Mouse (Mus musculus): ENCODE measurements around the gene Ciao1. TPM values are rescaled to one million over a fixed set of nuclear protein-coding genes. Genes with fewer than 3 reads are reported as not detected.

Ciao1 gene
- polyA plus RNA-seq, 1 experiment from 2014 or later, result 63.1 TPM

DNA sequence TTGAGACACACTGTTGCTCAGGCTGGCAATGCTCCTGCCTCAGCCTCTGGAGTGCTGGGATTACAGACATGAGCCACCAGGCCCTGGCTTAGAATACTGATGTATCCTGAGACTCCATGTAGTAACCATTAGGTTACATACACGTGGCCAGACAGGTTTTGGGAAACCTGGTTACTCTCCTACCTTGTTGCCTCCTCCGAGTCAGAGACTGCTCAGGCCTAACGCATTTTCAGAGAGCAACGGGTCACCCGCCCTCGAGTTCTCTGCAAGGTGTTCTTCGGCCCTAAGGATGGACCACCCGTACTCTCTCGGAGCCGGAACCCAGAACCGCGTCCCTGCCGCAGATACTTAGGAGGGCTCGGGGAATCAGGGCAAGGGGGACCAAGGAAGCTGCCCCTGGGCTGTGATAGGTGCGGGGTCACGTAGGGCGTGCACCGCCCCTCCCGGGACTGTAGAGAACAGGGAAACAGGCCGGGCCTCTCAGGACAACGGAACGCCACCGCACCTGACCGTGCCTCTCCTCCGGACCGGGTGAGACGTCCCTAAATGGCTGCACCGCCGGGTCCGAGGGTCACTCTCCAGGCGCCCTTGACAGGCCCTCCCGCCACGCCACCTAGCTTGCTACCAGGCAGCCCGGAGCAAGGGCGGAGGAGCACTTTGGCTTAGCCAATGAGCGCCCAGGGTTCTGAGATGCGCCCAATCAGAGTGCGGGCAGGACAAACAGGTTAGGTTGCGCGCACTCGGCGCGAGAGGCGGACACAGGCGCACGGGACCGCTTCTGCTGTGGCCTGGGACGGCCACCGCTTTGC is 22.1 kb upstream of the Ciao1 start, which contains the start of gene Stard7:
Gene Stard7 (plus strand): TSS at position 728 of the 809 bp plus-strand sequence.
- ATAC-seq (ENCODE audit: insufficient number of reproducible peaks, insufficient read depth, low FRiP score, low TSS enrichment, low read depth), result peak; percentile 98
- H3K4me2 ChIP-seq, result peak within 1 kb of the TSS; percentile 69
- peak within 1 kb of the TSS; percentile 94 for H3K4me3 ChIP-seq
- H3K9ac ChIP-seq, result peak within 1 kb of the TSS; percentile 90
- H3K36me3 ChIP-seq, result peaks cover 6% of the 10 kb centered on the region
- H3K27me3 ChIP-seq, result no peaks in the 10 kb centered on the region
- peaks cover 10% of the 10 kb centered on the region for H3K4me1 ChIP-seq
- WGBS, result under 1% methylated on average over 49 of the region's 49 CpGs
- H3K27ac ChIP-seq, result peak within 1 kb of the TSS; percentile 92
- H3K9me3 ChIP-seq, result no peaks in the 10 kb centered on the region

DNA sequence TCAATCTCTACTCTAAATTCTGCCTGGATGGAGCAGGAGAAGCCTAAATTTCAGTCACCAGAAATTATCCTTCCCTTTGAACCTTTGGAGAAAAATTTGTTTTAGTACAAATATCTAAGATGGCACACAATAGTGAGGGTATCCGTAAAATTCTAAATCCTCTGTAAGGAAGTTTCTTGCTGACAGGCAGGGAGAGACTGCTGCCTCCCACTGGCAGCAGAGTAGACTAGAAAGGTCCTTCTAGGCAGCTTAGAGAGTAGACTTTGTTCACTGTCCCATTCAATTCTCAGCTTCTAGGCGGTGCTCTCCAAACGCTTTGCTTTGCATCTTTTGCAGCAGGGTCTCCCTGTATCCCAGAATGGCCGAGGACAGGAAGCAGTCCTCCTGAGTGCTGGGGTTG is 20.2 kb upstream of the Ciao1 start:
- Histone ChIP-seq H3K27me3 (no peaks in the 10 kb centered on the region), H3K9me3 (no peaks in the 10 kb centered on the region), H3K4me3 (no peak overlapping the region), H3K27ac (no peak overlapping the region), H3K9ac (no peak overlapping the region), H3K36me3 (peaks cover 5% of the 10 kb centered on the region), H3K4me1 (peaks cover 7% of the 10 kb centered on the region), H3K4me2 (no peak overlapping the region)
- ATAC-seq (ENCODE audit: insufficient number of reproducible peaks, insufficient read depth, low FRiP score, low TSS enrichment, low read depth), result no peak
- WGBS, result 42% methylated on average over 4 of the region's 4 CpGs

- Histone ChIP-seq H3K9me3 (no peaks in the 10 kb centered on the region), H3K4me1 (no peaks in the 10 kb centered on the region), H3K4me3 (no peak overlapping the region), H3K27me3 (no peaks in the 10 kb centered on the region), H3K9ac (no peak overlapping the region), H3K4me2 (no peak overlapping the region), H3K36me3 (peaks cover 27% of the 10 kb centered on the region), H3K27ac (no peak overlapping the region)
- no peak for ATAC-seq (ENCODE audit: insufficient number of reproducible peaks, insufficient read depth, low FRiP score, low TSS enrichment, low read depth)
Measured at GRCm38 (mm10) chr2:127262480-127262879, 14.9 kb upstream of the Ciao1 start.

- 89% methylated on average over 5 of the region's 5 CpGs for WGBS
- H3K4me1 ChIP-seq, result no peaks in the 10 kb centered on the region
- H3K27me3 ChIP-seq, result no peaks in the 10 kb centered on the region
- peaks cover 47% of the 10 kb centered on the region for H3K36me3 ChIP-seq
- no peaks in the 10 kb centered on the region for H3K9me3 ChIP-seq
- H3K9ac ChIP-seq, result no peak overlapping the region
- H3K4me2 ChIP-seq, result no peak overlapping the region
- ATAC-seq (ENCODE audit: insufficient number of reproducible peaks, insufficient read depth, low FRiP score, low TSS enrichment, low read depth), result no peak
- H3K4me3 ChIP-seq, result no peak overlapping the region
- H3K27ac ChIP-seq, result no peak overlapping the region
Measured at GRCm38 (mm10) chr2:127259340-127259739, 11.7 kb upstream of the Ciao1 start.

DNA sequence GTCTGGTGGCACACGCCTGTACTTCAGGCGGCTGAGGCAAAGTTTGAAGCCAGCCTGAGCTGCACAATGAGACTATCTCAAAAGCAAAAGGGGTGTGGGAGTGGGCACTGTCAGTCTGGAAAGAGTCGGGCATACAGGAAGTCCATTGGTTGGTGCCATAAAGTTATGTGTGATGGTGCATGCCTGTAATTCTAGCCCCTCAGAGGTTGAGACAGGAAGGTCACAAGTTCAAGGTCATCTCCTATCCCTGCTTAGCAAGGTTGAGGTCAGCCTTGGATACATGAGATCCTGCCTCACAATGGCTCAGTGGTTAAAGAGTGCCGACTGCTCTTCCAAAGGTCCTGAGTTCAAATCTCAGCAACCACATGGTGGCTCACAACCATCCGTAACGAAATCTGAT is 7.7 kb upstream of the Ciao1 start:
- 82% methylated on average over 6 of the region's 6 CpGs for WGBS
- no peaks in the 10 kb centered on the region for H3K27me3 ChIP-seq
- no peak overlapping the region for H3K4me3 ChIP-seq
- no peak overlapping the region for H3K4me2 ChIP-seq
- no peak for ATAC-seq (ENCODE audit: insufficient number of reproducible peaks, insufficient read depth, low FRiP score, low TSS enrichment, low read depth)
- H3K9me3 ChIP-seq, result no peaks in the 10 kb centered on the region
- H3K4me1 ChIP-seq, result no peaks in the 10 kb centered on the region
- H3K9ac ChIP-seq, result no peak overlapping the region
- H3K36me3 ChIP-seq, result peaks cover 50% of the 10 kb centered on the region
- no peak overlapping the region for H3K27ac ChIP-seq

- no peak overlapping the region for H3K4me3 ChIP-seq
- H3K9ac ChIP-seq, result no peak overlapping the region
- H3K36me3 ChIP-seq, result peaks cover 45% of the 10 kb centered on the region
- WGBS, result 85% methylated on average over 3 of the region's 3 CpGs
- no peaks in the 10 kb centered on the region for H3K9me3 ChIP-seq
- H3K4me1 ChIP-seq, result no peaks in the 10 kb centered on the region
- no peak for ATAC-seq (ENCODE audit: insufficient number of reproducible peaks, insufficient read depth, low FRiP score, low TSS enrichment, low read depth)
- H3K27ac ChIP-seq, result no peak overlapping the region
- no peaks in the 10 kb centered on the region for H3K27me3 ChIP-seq
- no peak overlapping the region for H3K4me2 ChIP-seq
Measured at GRCm38 (mm10) chr2:127254604-127255134, 7.1 kb upstream of the Ciao1 start.

DNA sequence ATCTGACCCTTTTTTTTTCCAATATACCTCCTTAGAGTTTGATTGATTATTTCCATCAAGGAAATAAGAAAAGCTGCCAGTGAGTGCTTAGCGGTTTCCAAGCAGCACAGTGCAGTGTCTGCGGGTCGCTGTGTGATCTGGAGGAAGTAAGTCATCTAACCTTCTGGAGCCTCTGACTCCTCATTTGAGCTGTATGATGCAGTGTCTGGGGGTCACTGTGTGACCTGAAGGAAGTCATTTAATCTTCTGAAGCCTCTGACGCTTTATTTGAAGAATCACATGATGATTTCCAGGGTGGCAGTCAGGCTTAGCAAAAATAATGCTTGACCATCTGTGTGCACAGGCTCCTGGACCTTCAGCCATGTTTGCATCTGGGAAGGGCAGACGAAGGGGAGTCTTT is 5.2 kb upstream of the Ciao1 start:
- peaks cover 12% of the 10 kb centered on the region for H3K4me1 ChIP-seq
- ATAC-seq (ENCODE audit: insufficient number of reproducible peaks, insufficient read depth, low FRiP score, low TSS enrichment, low read depth), result no peak
- peaks cover 26% of the 10 kb centered on the region for H3K36me3 ChIP-seq
- H3K9ac ChIP-seq, result no peak overlapping the region
- H3K4me3 ChIP-seq, result no peak overlapping the region
- no peaks in the 10 kb centered on the region for H3K27me3 ChIP-seq
- no peak overlapping the region for H3K27ac ChIP-seq
- no peaks in the 10 kb centered on the region for H3K9me3 ChIP-seq
- H3K4me2 ChIP-seq, result no peak overlapping the region
- WGBS, result 86% methylated on average over 5 of the region's 5 CpGs

GRCm38 (mm10) chr2:127251880-127252527 is 4.4 kb upstream of the Ciao1 start:
- WGBS, result 63% methylated on average over 3 of the region's 3 CpGs

DNA sequence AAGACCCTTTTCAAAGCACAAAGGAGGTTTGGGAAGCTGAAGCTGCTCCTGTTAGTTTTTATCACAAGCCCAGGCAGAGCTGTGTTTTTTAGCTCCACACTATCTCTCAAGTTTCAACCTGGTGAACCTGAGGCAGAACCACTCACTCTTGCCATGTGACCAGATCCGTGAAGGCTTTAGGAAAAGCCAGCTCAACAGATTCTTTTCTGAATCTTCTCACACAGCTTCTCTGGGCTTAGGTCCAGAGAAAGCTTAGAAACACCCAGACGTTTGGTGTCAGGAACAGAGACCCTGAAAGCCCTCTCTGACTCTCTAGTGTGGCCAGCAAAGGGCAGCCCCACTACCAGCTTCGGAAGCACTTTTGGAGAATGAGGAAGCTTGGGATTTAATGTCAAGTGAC is 3.8 kb upstream of the Ciao1 start:
- H3K36me3 ChIP-seq, result peaks cover 13% of the 10 kb centered on the region
- no peak overlapping the region for H3K27ac ChIP-seq
- H3K4me1 ChIP-seq, result peaks cover 19% of the 10 kb centered on the region
- H3K4me3 ChIP-seq, result no peak overlapping the region
- no peak for ATAC-seq (ENCODE audit: insufficient number of reproducible peaks, insufficient read depth, low FRiP score, low TSS enrichment, low read depth)
- 80% methylated on average over 3 of the region's 3 CpGs for WGBS
- no peaks in the 10 kb centered on the region for H3K27me3 ChIP-seq
- no peak overlapping the region for H3K4me2 ChIP-seq
- H3K9me3 ChIP-seq, result no peaks in the 10 kb centered on the region
- 0 out of 2 replicates have a peak overlapping the region, but pooled peaks have one; percentile 11 for H3K9ac ChIP-seq

More at GRCm38 (mm10) chr2:127251880-127252527, 4.4 kb upstream of the Ciao1 start:
- Histone ChIP-seq H3K36me3 (peaks cover 18% of the 10 kb centered on the region), H3K9me3 (no peaks in the 10 kb centered on the region), H3K4me1 (peaks cover 13% of the 10 kb centered on the region), H3K27ac (no peak overlapping the region), H3K4me2 (no peak overlapping the region), H3K9ac (no peak overlapping the region), H3K4me3 (no peak overlapping the region), H3K27me3 (no peaks in the 10 kb centered on the region)
- no peak for ATAC-seq (ENCODE audit: insufficient number of reproducible peaks, insufficient read depth, low FRiP score, low TSS enrichment, low read depth)

DNA sequence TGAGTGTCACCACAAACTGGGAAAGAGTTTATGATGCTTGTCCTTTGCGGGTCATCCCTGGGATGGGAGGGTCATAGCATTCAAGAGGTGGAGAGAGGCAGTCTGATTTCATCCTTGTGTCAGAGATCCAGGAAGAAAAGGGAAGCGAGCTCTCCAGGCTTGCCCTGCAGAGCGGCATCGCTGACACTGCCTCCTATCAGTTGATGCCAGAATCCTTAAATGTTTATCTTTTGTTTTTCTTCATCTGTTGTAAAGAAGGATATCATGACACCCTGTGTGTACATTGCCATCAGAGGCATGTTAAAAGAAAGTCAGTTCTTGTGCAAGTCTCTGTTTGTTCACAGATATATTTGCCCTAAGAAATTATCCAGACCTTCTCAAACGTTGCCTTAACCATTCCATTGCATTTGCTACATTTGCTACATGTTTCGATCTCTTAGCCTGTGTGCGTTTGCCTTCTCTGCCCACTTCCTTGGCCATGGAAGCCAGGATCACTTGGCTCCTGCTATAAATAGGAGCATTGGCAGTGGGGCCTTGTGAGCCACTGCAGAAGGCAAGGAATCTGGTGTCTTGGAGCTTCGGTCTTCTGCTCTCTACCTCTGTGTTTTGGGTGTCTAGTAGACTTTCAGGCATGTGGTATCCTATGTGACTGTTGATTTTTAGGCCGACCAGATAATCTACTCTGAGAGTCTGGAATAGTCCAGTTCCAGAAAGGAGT is 2.8 kb upstream of the Ciao1 start:
- no peaks in the 10 kb centered on the region for H3K9me3 ChIP-seq
- WGBS, result 93% methylated on average over 9 of the region's 9 CpGs
- H3K27ac ChIP-seq, result no peak overlapping the region
- H3K36me3 ChIP-seq, result peaks cover 13% of the 10 kb centered on the region
- no peak overlapping the region for H3K4me2 ChIP-seq
- no peak overlapping the region for H3K4me3 ChIP-seq
- H3K4me1 ChIP-seq, result peaks cover 20% of the 10 kb centered on the region
- no peak overlapping the region for H3K9ac ChIP-seq
- no peaks in the 10 kb centered on the region for H3K27me3 ChIP-seq
- ATAC-seq (ENCODE audit: insufficient number of reproducible peaks, insufficient read depth, low FRiP score, low TSS enrichment, low read depth), result no peak

DNA sequence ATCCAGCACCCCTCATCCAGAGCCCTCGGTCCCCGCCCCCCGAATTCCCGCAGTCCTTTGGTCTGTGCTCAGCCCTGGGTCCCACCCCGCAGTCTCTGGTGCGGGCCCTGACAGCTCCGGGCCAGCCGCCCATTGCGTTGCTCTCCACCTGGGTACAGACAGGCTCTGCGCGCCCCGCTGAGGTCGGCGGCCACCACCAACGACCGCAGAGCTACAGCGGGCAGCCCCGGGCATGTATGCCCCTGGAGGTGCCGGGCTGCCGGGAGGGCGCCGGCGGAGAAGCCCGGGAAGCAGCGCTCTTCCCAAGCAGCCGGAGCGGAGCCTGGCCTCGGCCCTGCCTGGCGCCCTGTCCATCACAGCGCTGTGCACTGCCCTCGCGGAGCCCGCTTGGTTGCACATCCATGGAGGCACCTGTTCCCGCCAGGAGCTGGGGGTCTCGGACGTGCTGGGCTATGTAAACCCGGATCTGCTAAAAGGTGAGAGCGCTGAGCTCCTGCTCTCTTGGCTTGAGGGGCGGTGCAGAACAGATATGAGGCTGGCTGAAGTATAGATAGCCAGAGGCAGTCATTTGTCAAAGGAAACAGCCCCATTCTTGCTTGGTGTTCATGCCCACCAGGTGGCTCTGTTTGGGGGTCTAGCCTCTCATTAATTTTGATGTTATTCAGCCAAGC is 853 bp upstream of the Ciao1 start:
- peaks cover 20% of the 10 kb centered on the region for H3K4me1 ChIP-seq
- H3K27me3 ChIP-seq, result no peaks in the 10 kb centered on the region
- H3K9ac ChIP-seq, result peak overlapping the region; percentile 89
- peak overlapping the region; percentile 99 for H3K4me2 ChIP-seq
- H3K4me3 ChIP-seq, result peak overlapping the region; percentile 89
- ATAC-seq (ENCODE audit: insufficient number of reproducible peaks, insufficient read depth, low FRiP score, low TSS enrichment, low read depth), result peak; percentile 62
- 1% methylated on average over 39 of the region's 39 CpGs for WGBS
- no peaks in the 10 kb centered on the region for H3K9me3 ChIP-seq
- peak overlapping the region; percentile 40; the same call in 1 of the 2 replicates for H3K27ac ChIP-seq
- peaks cover 31% of the 10 kb centered on the region for H3K36me3 ChIP-seq
